Mouse (Mus musculus): ENCODE measurements at regions not wholly inside any gene's neighbourhood (a gene's known extent, or its start where the extent isn't known, plus 50 kb on each side); places are given as distances from the start of the nearest gene placed in this dataset.

- no peak for DNase-seq (ENCODE audit: low spot score in 2 of 2)
Measured at GRCm38 (mm10) chr6:147315207-147315606, 51.2 kb upstream of the Pthlh start.

Data from frontal cortex, postnatal 14 days (tissue).